Mouse (Mus musculus): ENCODE data around the gene Napsa. TPM values are rescaled to one million over a fixed set of nuclear protein-coding genes. Genes with fewer than 3 reads are reported as not detected.

Napsa gene
- polyA plus RNA-seq, 1 experiment from 2014 or later: 2.1 TPM

DNA sequence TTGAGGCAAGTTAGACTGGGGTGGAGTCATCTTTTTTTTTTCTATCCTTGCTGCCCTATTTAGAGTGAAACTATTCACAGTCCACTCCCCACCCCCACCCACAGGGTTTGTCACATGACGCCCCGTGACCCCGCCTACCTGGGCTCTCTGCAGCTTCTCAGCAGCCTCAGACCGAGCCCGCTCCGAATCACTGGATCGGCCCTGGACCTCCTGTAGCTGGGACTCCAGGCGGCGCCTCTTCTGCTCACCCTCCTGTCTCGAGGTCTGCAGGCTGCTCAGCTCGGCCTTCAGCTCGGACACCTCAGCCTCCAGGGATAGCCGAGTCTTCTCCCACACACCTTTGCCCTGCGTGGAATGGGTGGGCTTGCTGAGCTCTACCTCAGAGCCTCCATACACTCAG, 52.6 kb downstream of the Napsa start:
- WGBS: 72% methylated on average over 14 of the region's 14 CpGs
- Histone ChIP-seq H3K4me1 (replicated peaks) (no peaks in the 10 kb centered on the region), H3K36me3 (no peaks in the 10 kb centered on the region), H3K9ac (no peak overlapping the region), H3K4me2 (no peak overlapping the region), H3K27ac (replicated peaks) (no peak overlapping the region), H3K9me3 (no peaks in the 10 kb centered on the region), H3K27me3 (no peaks in the 10 kb centered on the region), H3K4me3 (no peak overlapping the region)
- no peak for ATAC-seq (ENCODE audit: low FRiP score, low read depth)

DNA sequence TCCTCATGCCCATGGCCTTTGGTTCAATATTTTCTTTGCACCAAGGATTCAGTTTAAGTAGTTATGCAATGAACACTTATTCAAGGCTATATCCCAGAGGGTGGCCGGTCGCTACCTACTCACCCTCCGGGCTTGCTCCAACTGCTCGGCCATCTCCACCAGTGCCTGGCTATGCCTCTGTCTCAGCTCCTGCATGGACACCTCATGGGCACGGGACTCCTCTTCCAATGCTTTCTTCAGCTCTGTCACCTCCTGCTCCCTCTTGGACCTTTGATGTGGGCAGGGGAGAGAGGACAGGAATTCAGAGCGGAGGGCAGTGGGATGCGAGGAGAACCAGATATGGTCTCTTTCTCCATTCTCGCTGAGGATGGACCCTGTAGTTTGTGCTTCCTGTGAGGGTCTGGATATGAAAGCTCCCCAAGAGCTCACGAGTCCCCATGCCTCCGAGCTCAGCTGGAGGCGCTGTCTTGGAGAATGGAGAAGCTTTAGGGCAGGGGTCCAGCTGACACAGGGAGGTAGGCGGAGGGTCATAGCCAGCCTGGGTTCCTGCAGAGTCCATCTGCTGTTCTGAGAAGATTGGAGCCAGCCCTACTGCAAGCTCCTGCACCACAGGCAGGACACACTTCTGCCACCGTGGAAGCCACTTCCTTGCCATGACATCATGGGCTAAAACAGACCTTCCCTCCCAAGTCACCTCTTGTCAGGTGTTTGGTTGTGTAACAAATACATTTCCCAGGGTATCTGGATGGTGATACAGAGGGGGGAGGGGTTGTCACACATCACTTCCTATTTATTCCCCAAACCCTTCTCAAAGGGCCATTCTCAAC, 53.3 kb downstream of the Napsa start:
- H3K36me3 ChIP-seq: no peaks in the 10 kb centered on the region
- no peaks in the 10 kb centered on the region for H3K27me3 ChIP-seq
- H3K4me2 ChIP-seq: no peak overlapping the region
- H3K4me1 ChIP-seq (replicated peaks): no peaks in the 10 kb centered on the region
- 86% methylated on average over 13 of the region's 13 CpGs for WGBS
- H3K27ac ChIP-seq (replicated peaks): no peak overlapping the region
- H3K9me3 ChIP-seq: no peaks in the 10 kb centered on the region
- H3K4me3 ChIP-seq: no peak overlapping the region
- H3K9ac ChIP-seq: no peak overlapping the region
- ATAC-seq (ENCODE audit: low FRiP score, low read depth): no peak

DNA sequence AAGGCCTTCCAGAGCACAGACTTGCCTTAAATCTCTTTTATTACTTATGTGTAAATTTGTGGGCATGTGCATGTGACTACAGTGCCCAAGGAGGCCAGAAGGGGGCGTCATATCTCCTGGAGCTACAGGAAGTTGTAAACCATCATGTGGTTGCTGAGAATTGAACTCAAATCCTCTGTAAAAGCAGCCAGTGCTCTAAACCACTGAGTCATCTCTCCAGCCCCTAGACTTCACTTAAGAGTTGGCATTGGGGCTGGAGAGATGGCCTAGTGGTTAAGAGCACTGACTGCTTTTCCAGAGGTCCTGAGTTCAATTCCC, 53.8 kb downstream of the Napsa start:
- no peak overlapping the region for H3K4me3 ChIP-seq
- no peaks in the 10 kb centered on the region for H3K27me3 ChIP-seq
- no peak overlapping the region for H3K4me2 ChIP-seq
- WGBS: 56% methylated on average over 1 of the region's 1 CpGs
- H3K27ac ChIP-seq (replicated peaks): no peak overlapping the region
- H3K36me3 ChIP-seq: no peaks in the 10 kb centered on the region
- no peak overlapping the region for H3K9ac ChIP-seq
- no peak for ATAC-seq (ENCODE audit: low FRiP score, low read depth)
- H3K4me1 ChIP-seq (replicated peaks): no peaks in the 10 kb centered on the region
- no peaks in the 10 kb centered on the region for H3K9me3 ChIP-seq

DNA sequence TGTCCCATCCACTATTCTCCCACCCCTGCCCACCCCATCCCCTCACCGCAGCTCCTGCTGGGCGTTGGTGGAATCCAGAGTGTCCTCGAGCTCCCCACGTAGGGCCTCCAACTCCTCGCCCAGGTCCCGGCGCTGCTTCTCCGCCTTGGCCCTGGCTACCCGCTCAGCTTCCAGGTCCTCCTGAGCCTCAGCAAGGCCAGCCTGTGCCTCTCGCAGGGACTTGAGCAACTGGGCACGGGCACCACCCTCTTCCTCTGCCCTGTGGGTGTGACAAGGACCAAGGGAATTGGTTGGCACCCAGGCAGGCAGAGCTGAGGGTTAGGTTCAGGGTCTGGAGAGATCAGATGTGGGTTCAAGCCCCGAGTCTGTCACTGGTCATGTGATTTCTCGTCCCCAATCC, 54.8 kb downstream of the Napsa start:
- Histone ChIP-seq H3K4me2 (no peak overlapping the region), H3K4me3 (no peak overlapping the region), H3K27ac (replicated peaks) (no peak overlapping the region), H3K27me3 (no peaks in the 10 kb centered on the region), H3K36me3 (no peaks in the 10 kb centered on the region), H3K9ac (no peak overlapping the region), H3K4me1 (replicated peaks) (no peaks in the 10 kb centered on the region), H3K9me3 (no peaks in the 10 kb centered on the region)
- ATAC-seq (ENCODE audit: low FRiP score, low read depth): no peak
- WGBS: 86% methylated on average over 13 of the region's 13 CpGs

DNA sequence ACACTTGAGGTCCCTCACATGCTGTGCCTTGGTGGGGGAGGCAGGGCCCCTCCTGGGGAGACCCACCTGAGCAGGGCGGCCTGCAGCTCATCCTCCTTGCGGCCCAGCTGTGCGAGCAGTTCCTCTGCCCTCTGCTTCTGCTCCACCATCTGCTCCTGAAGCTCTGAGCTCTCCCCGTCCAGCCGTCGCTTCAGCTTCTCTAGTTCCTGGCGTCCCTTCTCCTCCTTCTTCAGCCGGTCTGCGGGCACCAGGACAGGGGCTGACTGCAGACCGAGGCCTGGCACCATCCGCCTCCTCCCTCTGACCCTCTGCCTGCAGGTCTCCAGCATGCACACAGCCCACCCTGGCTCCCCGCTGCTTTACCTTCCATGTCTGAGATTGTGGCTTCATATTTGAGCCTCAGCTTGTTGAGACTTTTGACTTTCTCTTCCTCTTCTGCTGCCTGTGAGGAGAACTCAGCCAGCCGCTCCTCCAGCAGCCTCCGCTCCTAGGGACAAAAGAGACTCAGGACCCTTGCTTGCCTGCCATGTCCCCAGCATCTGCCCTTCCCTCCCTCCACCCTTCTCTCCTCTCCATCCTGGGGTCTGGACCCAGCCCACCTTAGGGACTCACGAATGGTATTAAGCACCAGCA, 56.3 kb downstream of the Napsa start:
- Histone ChIP-seq H3K9me3 (no peaks in the 10 kb centered on the region), H3K27ac (replicated peaks) (no peak overlapping the region), H3K4me1 (replicated peaks) (no peaks in the 10 kb centered on the region), H3K36me3 (no peaks in the 10 kb centered on the region), H3K27me3 (peaks cover 6% of the 10 kb centered on the region; the same call in 1 of the 2 replicates), H3K4me3 (no peak overlapping the region), H3K9ac (no peak overlapping the region), H3K4me2 (no peak overlapping the region)
- no peak for ATAC-seq (ENCODE audit: low FRiP score, low read depth)
- WGBS: 79% methylated on average over 15 of the region's 15 CpGs

DNA sequence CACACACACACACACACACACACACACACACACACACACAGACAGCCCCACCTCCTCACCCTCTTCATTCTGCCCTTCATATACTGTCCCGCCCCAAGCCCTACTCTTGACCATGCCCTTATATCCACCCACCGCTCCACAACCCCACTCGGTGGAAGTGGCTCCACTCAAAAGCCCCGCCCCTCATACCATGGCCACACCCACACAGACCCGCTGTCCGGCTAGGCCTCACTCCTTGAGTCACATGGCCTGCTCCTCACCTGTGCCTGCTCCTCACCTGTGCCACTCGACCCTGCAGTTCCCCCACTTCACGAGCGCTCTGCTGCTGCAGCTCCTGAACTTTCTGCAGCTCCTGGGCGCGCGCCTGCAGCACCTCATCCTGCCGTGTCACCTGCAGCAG, 58.3 kb downstream of the Napsa start:
- Histone ChIP-seq H3K27me3 (peaks cover 6% of the 10 kb centered on the region; the same call in 1 of the 2 replicates), H3K4me1 (replicated peaks) (no peaks in the 10 kb centered on the region), H3K9me3 (no peaks in the 10 kb centered on the region), H3K4me2 (no peak overlapping the region), H3K27ac (replicated peaks) (no peak overlapping the region), H3K36me3 (no peaks in the 10 kb centered on the region), H3K9ac (no peak overlapping the region), H3K4me3 (no peak overlapping the region)
- WGBS: 84% methylated on average over 13 of the region's 13 CpGs
- ATAC-seq (ENCODE audit: low FRiP score, low read depth): no peak

DNA sequence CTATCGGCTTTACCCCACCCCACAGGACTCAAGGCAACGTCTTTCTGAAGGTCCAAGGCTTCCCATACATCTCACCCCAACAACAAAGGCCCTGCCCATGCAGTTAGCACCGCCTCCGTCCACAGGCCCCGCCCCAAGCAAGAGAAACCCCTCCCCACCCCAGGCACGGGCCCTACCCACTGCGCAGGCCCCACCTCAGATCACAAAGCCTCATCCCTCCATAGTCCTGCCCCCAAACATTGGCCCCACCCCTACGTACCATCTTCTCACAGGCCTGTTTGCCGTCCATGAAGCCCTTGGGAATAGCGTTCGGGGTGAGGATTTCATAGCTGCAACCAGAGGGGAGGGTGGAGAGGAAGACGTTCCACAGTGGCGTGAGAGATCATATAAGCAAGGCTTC, 60.5 kb downstream of the Napsa start:
- Histone ChIP-seq H3K27me3 (peaks cover 6% of the 10 kb centered on the region; the same call in 1 of the 2 replicates), H3K9ac (no peak overlapping the region), H3K4me2 (no peak overlapping the region), H3K4me1 (replicated peaks) (no peaks in the 10 kb centered on the region), H3K9me3 (no peaks in the 10 kb centered on the region), H3K36me3 (no peaks in the 10 kb centered on the region), H3K27ac (replicated peaks) (no peak overlapping the region), H3K4me3 (no peak overlapping the region)
- 27% methylated on average over 13 of the region's 13 CpGs for WGBS
- peak; percentile 25; the same call in 1 of the 2 replicates for ATAC-seq (ENCODE audit: low FRiP score, low read depth)

DNA sequence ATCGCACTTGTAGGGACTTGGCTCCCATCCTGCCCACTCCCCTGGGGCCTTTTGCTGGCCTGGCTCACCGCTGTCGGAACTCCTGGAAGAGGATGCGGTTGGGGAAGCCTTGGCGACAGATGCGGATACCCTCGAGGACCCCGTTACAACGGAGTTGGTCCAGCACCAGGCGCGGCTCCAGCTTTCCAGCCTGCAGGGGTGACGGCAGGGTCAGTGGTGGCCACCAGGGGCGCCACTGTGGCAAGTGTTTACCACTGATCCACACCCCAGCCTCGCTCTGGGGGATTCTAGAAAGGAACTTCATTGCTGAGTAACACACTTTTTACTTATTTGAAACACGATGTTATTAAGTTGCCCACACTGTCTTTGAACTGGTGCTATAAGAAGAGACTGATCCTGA, 61.2 kb downstream of the Napsa start:
- Histone ChIP-seq H3K4me1 (replicated peaks) (no peaks in the 10 kb centered on the region), H3K36me3 (no peaks in the 10 kb centered on the region), H3K9me3 (no peaks in the 10 kb centered on the region), H3K9ac (no peak overlapping the region), H3K27ac (replicated peaks) (no peak overlapping the region), H3K27me3 (peaks cover 10% of the 10 kb centered on the region), H3K4me3 (no peak overlapping the region), H3K4me2 (no peak overlapping the region)
- no peak for ATAC-seq (ENCODE audit: low FRiP score, low read depth)
- WGBS: 21% methylated on average over 15 of the region's 15 CpGs

Small RNAs within 50 kb of the gene (microRNA-seq; reads per million reads assigned to microRNA genes)
- not detected for gene Mir7053

Other genes starting within 250 kb of the Napsa start
- gene Syt3, start 188.3 kb upstream of the Napsa start, polyA plus RNA-seq (2015; fragmentation: Nextera tagmentation; extraction: Ambion mirVana): 58.9 and 68.8 TPM in 2 replicates
- gene 1700008O03Rik, start 186.6 kb upstream of the Napsa start, polyA plus RNA-seq (2015; fragmentation: Nextera tagmentation; extraction: Ambion mirVana): 2.8 and 2.9 TPM in 2 replicates
- gene Lrrc4b, start 143.4 kb upstream of the Napsa start, polyA plus RNA-seq (2015; fragmentation: Nextera tagmentation; extraction: Ambion mirVana): 16.7 and 16.9 TPM in 2 replicates
- 3.7 and 5.0 TPM in 2 replicates for gene Aspdh, start 107.0 kb upstream of the Napsa start, polyA plus RNA-seq (2015; fragmentation: Nextera tagmentation; extraction: Ambion mirVana)
- 44.0 and 45.7 TPM in 2 replicates for gene Josd2, start 104.4 kb upstream of the Napsa start, polyA plus RNA-seq (2015; fragmentation: Nextera tagmentation; extraction: Ambion mirVana)
- 148 and 165 TPM in 2 replicates for gene Emc10, start 75.9 kb upstream of the Napsa start, polyA plus RNA-seq (2015; fragmentation: Nextera tagmentation; extraction: Ambion mirVana)
- gene Fam71e1, start 75.8 kb upstream of the Napsa start, polyA plus RNA-seq (2015; fragmentation: Nextera tagmentation; extraction: Ambion mirVana): 21.3 and 23.6 TPM in 2 replicates
- gene Mybpc2, start 47.7 kb upstream of the Napsa start, polyA plus RNA-seq (2015; fragmentation: Nextera tagmentation; extraction: Ambion mirVana): 0.10 and 0.18 TPM in 2 replicates
- not detected in 2 replicates for gene Spib, start 40.3 kb upstream of the Napsa start, polyA plus RNA-seq (2015; fragmentation: Nextera tagmentation; extraction: Ambion mirVana)
- 27.5 and 29.4 TPM in 2 replicates for gene Pold1, start 23.5 kb upstream of the Napsa start, polyA plus RNA-seq (2015; fragmentation: Nextera tagmentation; extraction: Ambion mirVana)
- gene Nr1h2, start 18.4 kb upstream of the Napsa start, polyA plus RNA-seq (2015; fragmentation: Nextera tagmentation; extraction: Ambion mirVana): 60.3 and 70.4 TPM in 2 replicates
- gene Kcnc3, start 18.3 kb downstream of the Napsa start, polyA plus RNA-seq (2015; fragmentation: Nextera tagmentation; extraction: Ambion mirVana): 6.7 and 6.8 TPM in 2 replicates
- gene Myh14, start 98.5 kb downstream of the Napsa start, polyA plus RNA-seq (2015; fragmentation: Nextera tagmentation; extraction: Ambion mirVana): 3.3 and 4.4 TPM in 2 replicates
- not detected in 2 replicates for gene Izumo2, start 136.4 kb downstream of the Napsa start, polyA plus RNA-seq (2015; fragmentation: Nextera tagmentation; extraction: Ambion mirVana)
- 29.1 and 32.4 TPM in 2 replicates for gene Vrk3, start 176.0 kb downstream of the Napsa start, polyA plus RNA-seq (2015; fragmentation: Nextera tagmentation; extraction: Ambion mirVana)
- 1.2 and 1.3 TPM in 2 replicates for gene Zfp473, start 178.7 kb downstream of the Napsa start, polyA plus RNA-seq (2015; fragmentation: Nextera tagmentation; extraction: Ambion mirVana)
- gene Nup62, start 243.7 kb downstream of the Napsa start, polyA plus RNA-seq (2015; fragmentation: Nextera tagmentation; extraction: Ambion mirVana): 45.8 and 49.5 TPM in 2 replicates
- 1.0 and 1.3 TPM in 2 replicates for gene Il4i1, start 244.0 kb downstream of the Napsa start, polyA plus RNA-seq (2015; fragmentation: Nextera tagmentation; extraction: Ambion mirVana)
- gene Atf5, start 244.3 kb downstream of the Napsa start, polyA plus RNA-seq (2015; fragmentation: Nextera tagmentation; extraction: Ambion mirVana): 3.9 and 4.0 TPM in 2 replicates